Mouse (Mus musculus): ENCODE results near the gene Kcnj6.
"Not testable (repeated sequence)": the region's sequence is repeated elsewhere in the genome, so short reads cannot be mapped to it uniquely, and the experiment has no call there.

Kcnj6 gene

DNA sequence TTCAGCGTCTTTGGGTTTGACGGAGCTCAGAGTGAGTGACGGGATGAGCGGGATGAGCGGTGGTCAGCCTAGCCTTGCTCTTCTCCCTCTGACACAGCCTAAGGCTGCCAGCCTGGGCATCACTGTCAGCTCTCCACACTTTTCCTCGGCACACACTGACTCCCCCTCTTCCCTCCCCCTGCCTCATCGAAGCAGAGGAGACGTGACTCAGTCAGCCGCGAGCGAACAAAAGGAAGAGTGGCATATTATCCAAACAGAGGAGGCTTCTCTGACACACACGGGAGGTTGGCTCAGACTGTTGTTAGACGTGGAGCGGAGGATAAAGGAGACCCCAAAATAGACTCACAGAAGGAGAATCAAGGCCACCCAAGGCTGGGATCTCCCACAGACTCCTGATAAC is 147.1 kb downstream of the Kcnj6 start:
- DNase-seq (ENCODE audit: low spot score): no peak

DNA sequence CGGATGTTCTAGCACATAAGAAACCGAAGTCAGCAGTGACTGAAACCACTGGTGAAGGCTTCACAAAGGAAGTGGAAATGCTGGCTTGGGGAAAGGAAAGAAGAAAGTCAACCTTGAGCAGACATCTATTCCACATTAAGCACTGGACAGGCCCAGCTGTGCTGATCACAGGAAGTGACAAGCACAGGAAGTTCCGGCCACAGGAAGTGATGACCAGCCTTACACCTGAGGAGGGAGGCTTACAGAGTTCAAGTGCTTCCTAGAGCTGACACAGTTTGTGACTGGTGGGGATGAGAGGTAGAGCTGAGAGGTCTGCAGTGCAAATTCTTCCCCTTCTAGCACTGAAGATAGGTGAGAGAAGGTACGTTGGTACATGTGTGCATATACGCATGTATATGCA is 151.5 kb downstream of the Kcnj6 start:
- DNase-seq (ENCODE audit: low spot score): no peak

GRCm38 (mm10) chr16:94844769-94845168 is 152.7 kb downstream of the Kcnj6 start:
- DNase-seq (ENCODE audit: low spot score): no peak

- no peak for DNase-seq (ENCODE audit: low spot score)
These were observed 158.1 kb downstream of the Kcnj6 start for GRCm38 (mm10) chr16:94839398-94839797.

- no peak for DNase-seq (ENCODE audit: low spot score)
These were observed 159.6 kb downstream of the Kcnj6 start for GRCm38 (mm10) chr16:94837881-94838280.

DNA sequence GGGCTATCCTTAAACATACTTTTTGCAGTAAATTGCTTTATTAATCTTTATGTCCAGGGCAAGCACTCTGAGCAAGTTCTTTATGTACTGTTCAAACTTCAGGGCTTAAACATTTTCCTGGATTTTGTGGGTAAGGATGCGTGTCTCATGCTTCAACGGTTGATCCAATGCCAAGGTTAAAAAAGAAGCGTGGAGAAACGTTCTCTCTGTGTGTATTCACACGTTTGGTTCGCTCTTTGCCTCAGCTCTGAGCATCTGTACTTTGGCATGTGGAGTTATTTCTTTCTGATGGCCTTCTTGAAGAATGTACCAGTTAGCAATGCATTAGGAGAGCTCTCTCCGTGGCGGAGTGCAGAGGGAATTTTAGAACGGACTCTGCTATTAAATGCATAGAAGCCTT is 163.0 kb downstream of the Kcnj6 start:
- DNase-seq (ENCODE audit: low spot score): no peak

DNA sequence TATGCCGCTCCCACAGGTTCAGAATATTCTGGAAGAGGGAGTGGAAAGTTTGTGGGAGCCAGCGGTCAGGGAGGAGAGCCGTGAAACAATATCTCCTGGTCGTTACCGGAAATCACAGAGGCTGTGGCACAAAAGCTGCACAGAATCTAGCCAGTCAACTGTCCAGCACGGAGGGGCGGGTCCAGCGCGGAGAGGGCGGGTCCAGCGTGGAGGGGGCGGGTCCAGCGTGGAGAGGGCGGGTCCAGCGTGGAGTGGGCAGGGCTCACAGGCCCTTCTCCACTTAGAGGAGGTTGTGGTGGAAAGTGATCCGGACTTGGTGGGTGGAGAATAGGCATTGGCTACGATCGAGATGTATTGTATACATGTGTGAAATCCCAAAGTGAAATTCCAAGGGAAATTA is 169.3 kb downstream of the Kcnj6 start:
- DNase-seq (ENCODE audit: low spot score): no peak

GRCm38 (mm10) chr16:94827092-94827585 is 170.4 kb downstream of the Kcnj6 start:
- DNase-seq (ENCODE audit: low spot score): no peak

DNA sequence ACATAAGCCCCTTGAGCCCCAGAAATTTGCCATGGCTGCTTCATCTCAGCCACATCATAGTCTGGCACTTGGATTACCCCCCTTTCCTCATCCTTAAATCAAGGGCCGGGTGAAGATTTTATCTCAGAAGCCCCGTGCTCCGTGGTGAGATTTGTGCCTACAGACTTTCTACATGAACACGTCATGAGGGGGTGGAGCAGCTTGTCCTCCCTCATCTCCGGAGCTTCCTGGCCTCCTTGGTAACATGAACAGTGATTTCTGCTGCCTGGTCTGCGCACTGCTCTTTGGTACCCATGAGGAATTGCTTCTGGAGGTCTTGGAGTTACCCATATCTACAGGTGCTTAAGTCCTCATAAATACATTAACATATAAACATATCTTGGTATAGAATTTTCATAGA is 172.2 kb downstream of the Kcnj6 start:
- DNase-seq (ENCODE audit: low spot score): no peak

- no peak for DNase-seq (ENCODE audit: low spot score)
These were observed 174.9 kb downstream of the Kcnj6 start for GRCm38 (mm10) chr16:94822611-94823010.

GRCm38 (mm10) chr16:94821610-94822009 is 175.9 kb downstream of the Kcnj6 start:
- no peak for DNase-seq (ENCODE audit: low spot score)

DNA sequence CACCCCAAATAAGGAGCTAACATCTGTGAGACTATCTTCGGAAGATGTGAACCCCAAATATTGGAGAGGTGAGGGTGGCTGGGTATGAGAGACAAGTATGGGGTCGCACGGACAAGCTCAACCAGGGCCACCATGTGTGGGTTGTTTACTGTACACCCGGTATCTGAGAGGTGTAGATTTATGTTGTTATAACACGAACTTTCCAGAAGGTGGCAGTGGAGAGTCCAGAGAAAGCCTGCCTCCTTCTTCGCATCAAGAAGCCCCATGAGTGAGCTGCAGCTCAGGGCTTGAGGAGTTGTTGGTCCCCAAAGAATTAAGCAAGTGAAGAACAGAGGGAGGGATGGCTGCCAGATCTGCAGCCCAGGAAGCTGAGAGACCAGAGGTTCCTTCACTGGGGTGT is 181.1 kb downstream of the Kcnj6 start:
- DNase-seq (ENCODE audit: low spot score): no peak

DNA sequence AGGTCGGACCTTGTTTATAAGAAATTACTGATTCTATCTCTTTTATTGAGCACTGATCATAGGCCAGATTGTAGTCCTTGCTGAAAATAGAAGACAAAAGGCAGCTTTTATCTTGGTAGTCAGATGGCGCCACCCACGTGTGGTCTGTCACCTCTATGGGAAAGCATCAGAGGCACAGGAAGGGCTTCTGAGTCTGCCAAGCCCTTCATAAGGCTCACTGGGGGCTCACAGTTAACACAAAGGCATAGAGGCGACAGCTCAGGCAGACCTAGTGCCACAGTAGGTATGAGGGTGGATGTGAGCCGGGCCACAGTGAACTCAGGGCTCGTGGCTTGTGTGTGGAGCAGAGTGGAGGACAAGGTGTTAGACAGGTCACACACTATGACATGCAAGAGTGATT is 181.6 kb downstream of the Kcnj6 start:
- no peak for DNase-seq (ENCODE audit: low spot score)

- not testable (repeated sequence) for DNase-seq (ENCODE audit: low spot score)
These were observed 188.2 kb downstream of the Kcnj6 start for GRCm38 (mm10) chr16:94809286-94809685.

DNA sequence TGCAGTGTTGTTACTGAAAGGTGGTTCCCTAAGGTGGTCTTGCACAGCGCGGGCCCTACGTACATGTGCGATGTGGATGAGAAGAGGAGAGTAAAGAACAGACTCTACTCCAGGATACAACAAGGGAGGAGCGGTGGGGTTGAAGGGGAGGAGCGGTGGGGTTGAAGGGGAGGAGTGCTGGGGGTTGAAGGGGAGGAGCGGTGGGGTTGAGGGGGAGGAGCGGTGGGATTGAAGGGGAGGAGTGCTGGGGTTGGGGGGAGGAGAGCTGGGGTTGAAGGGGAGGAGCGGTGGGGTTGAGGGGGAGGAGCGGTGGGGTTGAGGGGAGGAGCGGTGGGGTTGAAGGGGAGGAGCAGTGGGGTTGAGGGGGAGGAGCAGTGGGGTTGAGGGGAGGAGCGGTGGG is 199.3 kb downstream of the Kcnj6 start:
- no peak for DNase-seq (ENCODE audit: low spot score)

GRCm38 (mm10) chr16:94797366-94797765 is 200.1 kb downstream of the Kcnj6 start:
- DNase-seq (ENCODE audit: low spot score): no peak

DNA sequence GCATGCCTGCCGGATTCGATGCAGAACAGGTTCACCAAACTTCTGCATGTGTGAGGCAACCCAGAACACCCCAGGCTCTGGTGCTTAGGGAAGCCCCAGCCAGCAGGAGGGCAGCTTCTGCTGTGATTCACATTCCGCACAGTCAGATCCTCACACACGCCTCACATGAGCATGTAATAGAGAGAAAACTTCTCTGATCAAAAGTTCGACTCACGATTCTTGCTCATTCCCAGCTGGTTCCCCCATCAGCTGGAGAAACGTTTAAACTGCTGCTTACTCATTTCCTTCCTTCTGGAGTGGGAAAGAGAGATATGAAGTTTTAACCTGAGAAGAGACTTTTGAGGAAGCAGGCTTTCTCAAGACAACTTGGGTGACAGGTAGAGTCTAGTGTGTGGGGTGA is 204.5 kb downstream of the Kcnj6 start:
- DNase-seq (ENCODE audit: low spot score): no peak

DNA sequence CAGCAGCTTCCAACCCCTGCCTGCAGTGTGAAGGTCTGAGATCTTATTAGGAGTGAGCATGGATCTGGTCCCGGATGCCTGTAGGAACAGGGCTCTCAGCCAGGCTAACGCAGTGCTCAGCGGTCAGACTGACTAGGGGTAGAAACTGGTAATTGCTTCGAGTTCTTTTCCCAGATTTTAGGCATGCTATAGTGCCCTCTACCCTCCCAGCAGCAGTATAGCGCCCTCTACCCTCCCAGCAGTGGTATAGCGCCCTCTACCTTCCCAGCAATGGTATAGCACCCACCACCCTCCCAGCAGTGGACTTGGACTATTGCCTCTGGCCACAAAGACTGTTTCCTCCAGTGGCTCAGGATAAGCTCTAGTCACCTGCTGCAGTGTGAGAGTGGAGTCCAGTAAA is 207.5 kb downstream of the Kcnj6 start:
- no peak for DNase-seq (ENCODE audit: low spot score)

DNA sequence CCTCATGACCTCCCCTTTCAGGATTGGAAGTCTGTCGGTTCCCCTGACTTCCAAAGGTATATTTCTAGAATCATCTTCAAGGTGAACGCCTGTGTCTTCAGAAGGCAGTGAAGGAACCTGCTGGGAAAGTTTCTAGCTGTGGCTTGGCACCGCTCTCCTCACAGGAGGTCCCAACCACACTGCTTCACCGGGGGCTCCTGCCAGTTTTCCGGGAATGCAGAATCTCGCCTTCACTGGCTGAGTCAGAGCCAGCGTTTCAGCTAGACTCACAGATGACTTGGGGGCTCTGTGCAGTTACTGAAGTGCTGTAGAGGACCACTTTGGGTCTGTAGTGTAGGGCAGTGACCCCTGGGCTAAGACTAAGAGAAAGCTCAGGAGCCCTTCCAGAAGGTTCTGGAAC is 208.8 kb downstream of the Kcnj6 start:
- no peak for DNase-seq (ENCODE audit: low spot score)

GRCm38 (mm10) chr16:94788165-94788564 is 209.3 kb downstream of the Kcnj6 start:
- no peak for DNase-seq (ENCODE audit: low spot score)

GRCm38 (mm10) chr16:94785873-94786272 is 211.6 kb downstream of the Kcnj6 start:
- no peak for DNase-seq (ENCODE audit: low spot score)

DNA sequence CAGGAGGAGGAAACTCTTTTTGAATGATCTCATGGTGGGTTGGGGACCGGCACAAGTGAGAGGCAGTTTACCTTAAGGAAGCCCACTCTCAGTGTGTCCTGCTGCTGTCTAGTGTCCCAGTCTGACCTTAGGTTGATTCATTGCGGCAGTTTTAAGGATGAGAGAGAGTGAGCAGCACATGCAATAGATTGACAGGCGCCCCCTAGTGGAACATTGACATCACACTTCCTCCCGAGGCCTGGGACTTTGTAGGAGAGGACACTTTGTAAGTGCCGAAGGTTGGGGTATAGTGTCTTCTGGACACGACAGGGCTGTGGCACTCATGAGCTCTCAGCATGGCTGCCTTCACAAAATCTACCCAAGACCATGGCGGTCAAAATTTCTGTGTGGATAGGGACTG is 213.8 kb downstream of the Kcnj6 start:
- no peak for DNase-seq (ENCODE audit: low spot score)

- DNase-seq (ENCODE audit: low spot score): no peak
These were observed 215.2 kb downstream of the Kcnj6 start for GRCm38 (mm10) chr16:94782110-94782946.

DNA sequence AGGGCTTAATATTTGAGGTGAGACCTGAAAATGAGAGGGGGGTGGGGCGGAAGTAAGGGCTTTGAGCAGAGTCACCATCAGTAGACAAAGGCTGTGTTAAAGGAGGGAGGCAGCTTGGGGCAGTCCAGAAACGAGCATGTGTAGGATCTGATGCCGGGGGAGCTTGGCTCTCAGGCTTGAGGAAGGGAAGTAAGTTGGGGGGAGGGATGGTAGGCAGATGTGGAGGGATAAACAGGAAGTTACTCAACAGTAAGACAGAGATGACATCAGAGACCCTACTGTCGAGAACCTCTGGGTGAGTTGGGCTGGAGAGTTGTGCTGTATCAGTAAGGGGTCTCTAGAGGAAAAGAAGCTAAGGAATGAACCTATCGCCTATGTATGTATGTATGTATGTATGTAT is 223.6 kb downstream of the Kcnj6 start:
- no peak for DNase-seq (ENCODE audit: low spot score)
